Mouse (Mus musculus) ES-E14 (cell line): ENCODE measurements at regions not wholly inside any gene's neighbourhood (a gene's known extent, or its start where the extent isn't known, plus 50 kb on each side); places are given as distances from the start of the nearest gene placed in this dataset.

Source experiments
- CHD2 ChIP-seq: IDR thresholded peaks from 2 replicates; pipeline ENCODE4 v1.6.1; 2014; ENCODE audit warnings: mild to moderate bottlenecking, low read depth, low read length, inconsistent platforms
- HCFC1 ChIP-seq: IDR thresholded peaks from 2 replicates; pipeline ENCODE4 v1.6.1; 2012; ENCODE audit warnings: low read length, inconsistent platforms, borderline replicate concordance; ENCODE audit not compliant: insufficient read depth
- MAFK ChIP-seq: IDR thresholded peaks from 2 replicates; pipeline ENCODE4 v1.6.1; 2014; ENCODE audit warnings: mild to moderate bottlenecking, low read depth, low read length, inconsistent platforms; ENCODE audit not compliant: insufficient read depth
- ZNF384 ChIP-seq: IDR thresholded peaks from 2 replicates; pipeline ENCODE4 v1.6.1; 2012; ENCODE audit warnings: low read depth, low read length, inconsistent platforms

DNA sequence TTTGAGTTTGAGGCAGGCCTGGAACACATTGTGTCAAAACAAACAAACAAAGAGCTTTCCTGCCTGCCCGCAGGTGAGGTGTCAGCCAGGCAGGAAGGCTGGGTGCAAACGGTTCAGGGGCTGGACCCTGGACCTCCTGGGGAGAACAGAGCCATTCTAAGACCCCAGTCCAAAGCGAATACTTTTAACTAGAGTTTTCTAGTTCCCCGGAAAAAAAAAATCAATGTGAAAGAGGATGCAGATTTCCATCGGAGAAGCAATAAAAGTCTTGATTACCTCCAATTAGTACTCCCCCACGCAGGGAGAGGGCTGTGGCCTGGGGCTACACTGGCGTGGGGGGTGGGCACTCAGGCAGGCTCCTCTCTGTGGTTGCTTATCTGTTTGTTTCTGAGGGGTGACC lies 106.4 kb downstream of the Sox2 start:
- no peak for TF ChIP-seq CHD2
- no peak for TF ChIP-seq MAFK
- peak; percentile 78; the same call in 1 of the 2 replicates for TF ChIP-seq ZNF384
- no peak for TF ChIP-seq HCFC1
